Mouse (Mus musculus): ENCODE data around the gene Lrwd1. TPM values are rescaled to one million over a fixed set of nuclear protein-coding genes. Genes with fewer than 3 reads are reported as not detected.

Gene Lrwd1
- polyA plus RNA-seq, 1 experiment, result 18.4 TPM

DNA sequence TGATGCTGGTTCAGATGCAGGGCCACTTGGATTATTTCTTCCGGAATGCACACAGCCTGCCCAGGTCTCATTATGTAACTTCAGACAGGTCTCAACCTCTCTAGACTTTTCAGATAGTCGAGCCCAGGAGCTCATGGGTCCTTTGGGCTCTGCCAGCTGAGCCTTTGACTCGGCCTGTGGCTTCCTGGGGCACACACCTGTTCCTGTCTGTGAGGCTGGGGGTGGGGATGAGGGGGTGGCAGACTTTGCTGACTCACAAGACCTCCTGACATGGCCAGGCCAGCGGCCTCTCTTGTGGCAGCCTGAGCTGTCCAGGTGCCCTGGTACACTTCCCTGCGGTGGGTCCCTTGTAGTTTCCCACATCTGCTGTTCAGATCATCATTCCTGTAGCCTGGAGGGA lies 43.9 kb downstream of the Lrwd1 start:
- Histone ChIP-seq H3K27ac (ENCODE audit: insufficient read depth, low read depth, low read length) (no peak overlapping the region), H3K36me3 (ENCODE audit: control insufficient read depth, insufficient read depth, low read length) (no peaks in the 10 kb centered on the region), H3K4me3 (ENCODE audit: insufficient read depth, low read depth, low read length) (no peak overlapping the region), H3K4me1 (ENCODE audit: control insufficient read depth, insufficient read depth, low read length) (no peaks in the 10 kb centered on the region), H3K27me3 (replicated peaks; ENCODE audit: control insufficient read depth, insufficient read depth, low read length) (no peaks in the 10 kb centered on the region)
- 62% methylated on average over 5 of the region's 5 CpGs for WGBS
- no peak for DNase-seq
- TF ChIP-seq POLR2A (IDR thresholded peaks at IDR 0.05; ENCODE audit: low read depth, low read length) (no peak), CTCF (conservative IDR thresholded peaks at IDR 0.05; ENCODE audit: insufficient read depth, insufficient read length, low read depth, low read length) (no peak)

DNA sequence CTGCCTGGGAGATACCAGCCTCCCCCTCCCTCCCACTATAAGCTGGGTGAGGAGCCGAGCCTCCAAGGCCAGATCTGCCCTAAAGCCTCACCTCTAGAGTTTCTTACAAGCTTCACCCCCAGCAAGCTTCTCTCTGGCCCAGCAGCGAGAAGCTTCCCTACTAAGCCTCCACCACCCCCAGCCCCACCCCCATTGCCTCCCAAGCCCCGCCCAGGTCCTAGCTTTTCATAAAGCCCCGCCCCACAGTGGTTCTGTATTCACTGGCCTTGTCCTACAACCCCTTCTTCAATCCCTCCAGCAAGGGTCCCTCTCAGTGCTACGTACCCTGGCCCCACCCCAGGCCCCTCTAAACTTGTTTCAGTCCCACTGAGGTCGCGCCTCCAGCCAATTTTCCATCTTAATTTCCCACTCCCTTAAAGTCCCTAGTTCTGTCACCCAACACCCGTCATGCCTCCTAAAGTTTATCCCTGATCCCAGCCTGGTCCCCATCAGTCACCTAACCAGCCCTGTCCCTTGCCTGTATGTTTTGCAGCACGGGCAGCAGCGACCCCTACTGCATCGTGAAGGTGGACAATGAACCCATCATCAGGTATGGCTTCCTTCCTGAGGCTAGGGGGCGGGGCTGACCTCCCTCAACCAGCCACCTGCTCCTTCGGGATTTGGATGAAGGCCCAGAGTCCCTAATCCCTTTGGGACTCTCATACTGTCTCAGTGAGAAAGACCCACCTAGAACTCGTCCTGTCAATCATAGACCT lies 46.9 kb downstream of the Lrwd1 start:
- DNase-seq, result peak; percentile 21

GRCm38 (mm10) chr5:136086290-136086689 lies 49.6 kb downstream of the Lrwd1 start:
- Histone ChIP-seq H3K27ac (ENCODE audit: insufficient read depth, low read depth, low read length) (no peak overlapping the region), H3K36me3 (ENCODE audit: control insufficient read depth, insufficient read depth, low read length) (no peaks in the 10 kb centered on the region), H3K4me1 (ENCODE audit: control insufficient read depth, insufficient read depth, low read length) (no peaks in the 10 kb centered on the region), H3K27me3 (replicated peaks; ENCODE audit: control insufficient read depth, insufficient read depth, low read length) (no peaks in the 10 kb centered on the region), H3K4me3 (ENCODE audit: insufficient read depth, low read depth, low read length) (no peak overlapping the region)
- TF ChIP-seq POLR2A (IDR thresholded peaks at IDR 0.05; ENCODE audit: low read depth, low read length) (no peak), CTCF (conservative IDR thresholded peaks at IDR 0.05; ENCODE audit: insufficient read depth, insufficient read length, low read depth, low read length) (no peak)
- 92% methylated on average over 8 of the region's 8 CpGs for WGBS
- DNase-seq, result no peak

More for the DNA sequence above, 46.9 kb downstream of the Lrwd1 start:
- TF ChIP-seq CTCF (conservative IDR thresholded peaks at IDR 0.05; ENCODE audit: insufficient read depth, insufficient read length, low read depth, low read length) (peak; percentile 32; the same call in 1 of the 2 replicates), POLR2A (IDR thresholded peaks at IDR 0.05; ENCODE audit: low read depth, low read length) (no peak)
- no peaks in the 10 kb centered on the region for H3K36me3 ChIP-seq (ENCODE audit: control insufficient read depth, insufficient read depth, low read length)
- no peak overlapping the region for H3K4me3 ChIP-seq (ENCODE audit: insufficient read depth, low read depth, low read length)
- WGBS, result 38% methylated on average over 14 of the region's 14 CpGs
- H3K4me1 ChIP-seq (ENCODE audit: control insufficient read depth, insufficient read depth, low read length), result no peaks in the 10 kb centered on the region
- H3K27me3 ChIP-seq (replicated peaks; ENCODE audit: control insufficient read depth, insufficient read depth, low read length), result no peaks in the 10 kb centered on the region
- no peak overlapping the region for H3K27ac ChIP-seq (ENCODE audit: insufficient read depth, low read depth, low read length)

GRCm38 (mm10) chr5:136084891-136085651 lies 50.8 kb downstream of the Lrwd1 start:
- WGBS, result 24% methylated on average over 21 of the region's 21 CpGs
- DNase-seq, result peak; percentile 26
- Histone ChIP-seq H3K27ac (ENCODE audit: insufficient read depth, low read depth, low read length) (no peak overlapping the region; the same call in 1 of the 2 replicates), H3K36me3 (ENCODE audit: control insufficient read depth, insufficient read depth, low read length) (no peaks in the 10 kb centered on the region), H3K4me3 (ENCODE audit: insufficient read depth, low read depth, low read length) (peak overlapping the region; percentile 67), H3K27me3 (replicated peaks; ENCODE audit: control insufficient read depth, insufficient read depth, low read length) (no peaks in the 10 kb centered on the region), H3K4me1 (ENCODE audit: control insufficient read depth, insufficient read depth, low read length) (no peaks in the 10 kb centered on the region)
- no peak for TF ChIP-seq CTCF (conservative IDR thresholded peaks at IDR 0.05; ENCODE audit: insufficient read depth, insufficient read length, low read depth, low read length)
- no peak for TF ChIP-seq POLR2A (IDR thresholded peaks at IDR 0.05; ENCODE audit: low read depth, low read length)

GRCm38 (mm10) chr5:136084144-136084881 lies 51.6 kb downstream of the Lrwd1 start:
- DNase-seq, result peak; percentile 23
- Histone ChIP-seq H3K27me3 (replicated peaks; ENCODE audit: control insufficient read depth, insufficient read depth, low read length) (no peaks in the 10 kb centered on the region), H3K36me3 (ENCODE audit: control insufficient read depth, insufficient read depth, low read length) (no peaks in the 10 kb centered on the region), H3K4me1 (ENCODE audit: control insufficient read depth, insufficient read depth, low read length) (no peaks in the 10 kb centered on the region), H3K27ac (ENCODE audit: insufficient read depth, low read depth, low read length) (no peak overlapping the region), H3K4me3 (ENCODE audit: insufficient read depth, low read depth, low read length) (peak overlapping the region; percentile 67)
- TF ChIP-seq POLR2A (IDR thresholded peaks at IDR 0.05; ENCODE audit: low read depth, low read length), result no peak
- no peak for TF ChIP-seq CTCF (conservative IDR thresholded peaks at IDR 0.05; ENCODE audit: insufficient read depth, insufficient read length, low read depth, low read length)
- 3% methylated on average over 23 of the region's 23 CpGs for WGBS

DNA sequence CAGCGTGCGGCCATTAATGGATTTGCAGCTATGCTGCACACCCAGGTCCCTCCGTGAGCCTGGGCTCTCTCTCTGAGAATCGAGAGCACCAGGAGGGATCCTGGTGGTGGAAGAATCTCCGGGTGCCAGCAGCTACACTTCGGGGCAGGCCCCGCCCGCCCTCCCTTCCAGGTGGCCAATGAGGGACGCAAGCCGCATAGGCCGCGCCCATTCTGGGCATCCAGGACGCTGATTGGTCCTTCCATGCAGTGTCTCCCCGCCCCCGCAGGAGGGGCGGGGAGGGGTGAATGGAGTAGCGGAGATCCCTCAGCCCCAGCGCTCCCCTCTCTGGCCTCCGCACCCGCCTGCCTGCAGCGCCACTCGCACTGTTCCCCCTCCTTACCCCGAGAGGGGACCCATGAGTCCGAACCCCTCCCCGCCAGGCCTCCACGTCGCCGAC lies 52.2 kb downstream of the Lrwd1 start, which contains the start of gene Rasa4:
Gene Rasa4, plus strand, starts transcription at position 248 of the 439 bp plus-strand sequence.
- Histone ChIP-seq H3K27ac (ENCODE audit: insufficient read depth, low read depth, low read length) (no peak within 1 kb of the TSS; the same call in 1 of the 2 replicates), H3K4me3 (ENCODE audit: insufficient read depth, low read depth, low read length) (peak within 1 kb of the TSS; percentile 67), H3K4me1 (ENCODE audit: control insufficient read depth, insufficient read depth, low read length) (no peaks in the 10 kb centered on the region), H3K36me3 (ENCODE audit: control insufficient read depth, insufficient read depth, low read length) (no peaks in the 10 kb centered on the region), H3K27me3 (replicated peaks; ENCODE audit: control insufficient read depth, insufficient read depth, low read length) (no peaks in the 10 kb centered on the region)
- TF ChIP-seq POLR2A (IDR thresholded peaks at IDR 0.05; ENCODE audit: low read depth, low read length), result no peak
- peak; percentile 97 for DNase-seq
- under 1% methylated on average over 28 of the region's 28 CpGs for WGBS

Data from kidney, adult 2 months (tissue).